Mouse (Mus musculus) lung, postnatal 25 days (tissue): ENCODE measurements around the gene Ugt1a6a.
"Not testable (repeated sequence)": the region's sequence is repeated elsewhere in the genome, so short reads cannot be mapped to it uniquely, and the experiment has no call there.

Experiments used
- DNase-seq: peaks from one replicate; pipeline ENCODE4 v3.0.0; 2022; ENCODE audit warnings: low spot score

Gene Ugt1a6a

DNA sequence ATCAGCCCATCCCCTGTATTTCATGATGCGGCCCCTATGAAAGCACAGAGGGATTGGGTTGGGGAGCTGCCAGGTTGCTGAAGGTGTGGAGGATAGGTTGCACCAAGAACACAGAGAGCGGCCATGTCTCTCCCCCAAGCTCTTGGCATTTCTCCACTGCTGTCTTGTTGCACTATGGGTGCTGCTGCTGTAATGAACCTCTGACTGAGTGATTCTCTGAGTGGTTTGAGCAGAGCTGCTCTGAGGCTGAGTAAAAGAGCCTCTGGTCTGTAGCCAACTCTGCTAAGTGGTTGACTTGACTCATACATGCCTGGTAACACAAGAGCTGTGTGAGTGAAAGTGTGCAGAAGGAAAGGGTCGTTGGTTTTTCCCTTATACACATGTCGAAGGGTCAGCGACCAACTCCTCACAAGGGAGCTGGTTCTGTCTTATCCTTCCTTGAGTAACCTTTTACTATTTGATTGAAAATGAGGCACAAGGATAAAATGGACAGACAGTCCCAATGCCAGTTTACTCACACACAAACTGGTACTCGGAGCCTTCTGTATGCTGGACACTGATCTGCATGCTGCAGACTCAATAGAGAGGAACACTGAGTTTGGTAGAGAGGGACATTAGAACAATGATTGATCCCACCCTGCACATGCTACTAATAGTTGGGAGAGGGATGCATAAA, 758 bp downstream of the Ugt1a6a start:
- peak; percentile 41 for DNase-seq

- DNase-seq, result no peak
Observed at GRCm38 (mm10) chr1:88136646-88137045, 2.0 kb downstream of the Ugt1a6a start.

DNA sequence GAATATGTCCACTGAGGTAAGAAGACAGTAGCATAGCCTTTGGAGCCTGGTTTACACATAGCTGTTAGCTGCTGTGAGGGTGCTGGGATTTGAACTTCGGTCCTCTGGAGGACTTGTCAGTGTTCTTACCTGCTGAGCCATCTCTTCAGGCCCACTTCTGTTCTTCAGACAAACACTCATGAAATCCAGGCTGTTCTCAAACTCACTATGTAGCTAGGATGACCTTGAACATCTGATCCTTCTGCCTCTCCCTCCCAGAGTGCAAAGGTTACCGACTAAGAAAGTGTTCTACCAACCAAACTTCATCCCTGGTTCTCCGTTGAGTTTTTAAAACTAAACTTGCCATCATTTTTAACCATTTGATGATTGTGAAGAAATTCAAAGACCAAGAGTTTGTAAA, 2.7 kb downstream of the Ugt1a6a start:
- DNase-seq, result no peak

- no peak for DNase-seq
Observed at GRCm38 (mm10) chr1:88138145-88138544, 3.5 kb downstream of the Ugt1a6a start.

GRCm38 (mm10) chr1:88140492-88140891, 5.9 kb downstream of the Ugt1a6a start:
- DNase-seq, result peak; percentile 33

- peak; percentile 34 for DNase-seq
Observed at GRCm38 (mm10) chr1:88143966-88144675, 9.5 kb downstream of the Ugt1a6a start.

- DNase-seq, result peak; percentile 31
Observed at GRCm38 (mm10) chr1:88145278-88145677, 10.7 kb downstream of the Ugt1a6a start.

DNA sequence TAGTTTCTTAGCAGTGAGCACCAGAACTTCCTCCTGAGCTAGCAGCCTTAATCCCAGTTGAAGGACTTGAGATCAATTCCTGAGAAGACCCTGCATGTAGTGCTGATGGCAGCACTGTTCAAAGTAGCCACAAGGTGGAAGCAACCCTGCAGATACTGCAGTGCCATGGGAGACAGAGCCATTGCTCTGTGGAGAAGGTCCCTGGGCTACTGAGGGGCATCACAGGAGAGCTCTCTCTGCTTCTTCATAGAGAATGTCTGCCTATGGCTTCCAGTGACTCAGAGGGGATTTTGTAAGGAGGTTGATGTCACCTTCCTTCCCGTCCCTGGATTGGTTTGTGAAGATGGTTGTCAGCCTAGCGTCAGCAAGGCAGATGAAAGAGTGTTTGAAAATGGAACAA, 15.5 kb downstream of the Ugt1a6a start:
- DNase-seq, result not testable (repeated sequence)

DNA sequence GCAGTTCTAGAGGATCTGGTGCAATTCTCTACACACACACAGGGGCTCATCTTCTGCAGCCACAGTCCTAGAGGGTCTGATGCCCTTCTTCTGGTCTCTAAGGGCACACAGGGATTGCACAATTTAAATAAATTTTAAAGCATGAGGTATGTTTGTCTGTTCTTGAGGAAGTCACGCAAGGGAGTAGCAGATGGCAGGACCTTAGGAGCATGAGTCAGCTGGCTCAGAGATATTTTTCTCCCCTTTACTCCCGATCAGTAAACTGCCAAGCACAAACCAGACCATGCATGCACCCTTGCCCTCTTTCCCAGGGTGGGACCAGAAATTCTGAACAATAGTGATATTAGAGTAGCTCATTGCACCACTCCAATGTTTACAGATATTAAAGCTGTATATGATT, 23.8 kb downstream of the Ugt1a6a start:
- no peak for DNase-seq

GRCm38 (mm10) chr1:88165711-88166110, 31.1 kb downstream of the Ugt1a6a start, which contains the start of gene Ugt1a5:
Gene Ugt1a5 (plus strand): TSS chr1:88166012.
- no peak for DNase-seq

DNA sequence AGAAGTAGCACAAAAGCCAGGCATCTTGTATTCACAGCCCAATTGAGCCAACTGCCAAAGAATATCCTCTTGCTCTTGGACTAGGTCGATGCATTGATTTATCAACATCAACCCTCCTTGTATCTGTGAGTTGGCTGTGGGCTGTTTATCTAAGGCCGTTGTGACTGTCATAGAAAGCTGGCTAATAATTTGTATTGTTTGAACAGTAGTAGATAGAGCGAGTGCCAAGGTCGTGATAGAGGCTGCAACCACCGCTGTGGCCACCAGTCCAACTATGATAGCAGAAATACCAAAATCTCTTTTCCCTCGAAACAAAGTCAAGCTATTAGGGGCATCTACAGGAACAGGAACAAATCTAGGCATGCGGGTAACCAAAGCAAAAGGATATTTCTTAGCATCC, 37.6 kb downstream of the Ugt1a6a start:
- DNase-seq, result not testable (repeated sequence)

DNA sequence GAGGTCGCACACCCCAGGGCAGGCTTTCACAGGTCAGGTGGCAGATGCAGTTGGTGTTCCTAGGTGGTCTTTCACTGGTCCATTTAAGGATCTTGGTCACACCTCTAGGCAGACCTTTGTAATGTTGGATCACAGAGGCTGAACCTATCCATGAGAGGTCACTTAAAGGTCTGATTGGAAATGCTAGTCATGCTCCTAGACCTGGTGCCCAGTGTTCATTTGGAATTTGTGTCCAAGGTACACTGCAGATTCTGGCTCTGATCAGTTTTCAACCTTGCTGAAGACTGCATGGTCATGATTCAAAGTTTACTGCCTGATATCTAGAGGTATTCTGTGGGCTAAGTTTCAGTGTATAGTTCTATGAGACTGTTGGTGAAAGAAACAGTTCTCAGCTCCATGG, 45.0 kb downstream of the Ugt1a6a start:
- no peak for DNase-seq

DNA sequence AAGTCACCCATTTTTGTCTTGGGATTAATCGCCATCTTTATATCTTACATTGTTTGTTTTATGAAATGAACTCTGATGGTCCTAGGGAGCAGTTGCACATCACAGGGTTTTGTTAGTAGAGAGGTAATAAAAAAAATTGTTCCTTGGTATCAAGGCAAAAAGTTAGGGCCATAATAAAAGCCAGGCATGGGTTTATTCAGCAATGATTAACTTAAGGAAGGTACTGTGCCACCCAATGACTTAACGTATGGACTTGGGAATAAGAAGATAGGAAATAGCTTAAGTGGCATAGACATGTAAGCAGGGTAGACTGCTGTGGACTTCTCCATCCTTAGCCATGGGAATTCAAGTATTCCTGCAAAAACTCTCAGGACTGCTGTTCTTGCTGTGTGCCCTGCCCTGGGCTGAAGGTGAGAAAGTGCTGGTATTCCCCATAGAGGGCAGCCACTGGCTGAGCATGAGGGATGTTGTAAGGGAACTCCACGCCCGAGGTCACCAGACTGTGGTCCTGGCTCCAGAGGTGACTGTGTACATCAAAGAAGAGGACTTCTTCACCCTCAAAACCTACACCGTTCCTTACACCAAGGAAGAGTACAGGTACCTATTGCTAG, 51.8 kb downstream of the Ugt1a6a start:
- no peak for DNase-seq

GRCm38 (mm10) chr1:88192136-88192535, 57.5 kb downstream of the Ugt1a6a start:
- no peak for DNase-seq

GRCm38 (mm10) chr1:88195687-88196086, 61.1 kb downstream of the Ugt1a6a start:
- DNase-seq, result no peak

- no peak for DNase-seq
Observed at GRCm38 (mm10) chr1:88197443-88197842, 62.8 kb downstream of the Ugt1a6a start.

DNA sequence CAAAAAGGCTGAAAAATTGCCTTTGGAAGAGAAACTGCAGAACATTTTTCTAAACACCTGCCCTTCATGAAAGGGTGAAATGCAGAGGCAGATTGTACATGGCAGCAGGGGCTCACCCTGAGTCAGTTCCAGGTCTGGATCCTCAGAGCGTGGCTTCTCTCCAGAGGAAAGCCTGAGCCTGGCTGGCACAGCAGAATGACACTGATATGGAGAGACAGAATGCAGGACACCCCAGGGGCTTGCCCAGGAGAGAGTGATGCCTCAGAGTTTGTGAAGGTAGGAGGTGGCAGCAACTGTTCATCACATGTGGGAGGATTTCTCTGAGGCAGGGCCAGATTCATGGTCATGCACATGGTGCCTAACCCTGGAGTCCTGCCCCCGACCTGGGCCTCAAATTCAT, 65.4 kb downstream of the Ugt1a6a start:
- DNase-seq, result no peak

GRCm38 (mm10) chr1:88200456-88200855, 65.8 kb downstream of the Ugt1a6a start, which contains the start of gene Ugt1a2:
Gene Ugt1a2 (plus strand): TSS chr1:88200601.
- DNase-seq, result no peak

- peak; percentile 77 for DNase-seq
Observed at GRCm38 (mm10) chr1:88205294-88205922, 70.8 kb downstream of the Ugt1a6a start, which contains the start of gene Dnajb3. Gene Dnajb3 (minus strand): TSS chr1:88205782.

DNA sequence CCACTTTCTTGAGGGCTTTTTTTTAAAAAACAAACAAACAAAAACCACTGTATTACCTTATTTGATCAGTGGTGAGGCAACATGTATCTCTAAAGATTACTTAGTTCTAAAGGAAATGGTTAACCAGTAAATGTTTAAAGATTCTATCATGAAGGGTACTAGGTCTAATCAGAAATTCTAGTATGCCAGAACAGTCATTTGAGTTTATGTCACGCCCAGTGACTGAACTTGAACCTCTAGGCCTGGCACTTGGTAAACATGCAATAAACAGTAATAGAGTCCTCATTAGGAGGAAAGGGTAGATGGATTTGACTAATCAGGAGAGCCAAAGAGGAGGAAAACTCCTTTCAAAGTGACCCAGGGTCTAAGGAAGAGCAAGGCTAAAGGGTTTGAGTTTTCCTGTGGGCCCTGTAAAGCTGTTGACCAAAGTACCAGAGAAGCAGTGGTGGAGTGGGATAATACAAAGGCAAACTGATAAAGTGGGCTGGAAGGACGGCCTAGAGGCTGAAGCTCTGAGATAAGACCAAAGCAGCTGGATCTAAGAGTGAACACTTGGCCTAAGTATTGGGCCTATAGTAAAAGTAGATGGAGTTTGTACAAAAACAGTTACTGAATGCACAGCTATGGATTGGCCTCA, 72.4 kb downstream of the Ugt1a6a start:
- DNase-seq, result no peak

DNA sequence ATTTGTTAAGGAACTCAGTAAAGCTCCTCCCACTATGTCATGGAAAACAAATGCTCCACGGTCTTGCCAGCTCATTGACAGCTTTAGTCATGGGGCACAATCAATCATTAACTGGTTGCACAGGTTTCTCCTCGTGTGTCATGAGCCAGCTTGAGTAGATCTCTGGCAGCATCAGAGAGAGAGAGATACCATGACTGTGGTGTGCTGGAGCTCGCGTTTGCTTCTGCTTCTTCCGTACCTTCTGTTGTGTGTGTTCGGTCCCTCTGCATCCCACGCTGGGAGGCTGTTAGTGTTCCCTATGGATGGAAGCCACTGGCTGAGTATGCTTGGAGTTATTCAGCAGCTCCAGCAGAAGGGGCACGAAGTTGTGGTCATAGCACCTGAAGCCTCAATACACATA, 77.2 kb downstream of the Ugt1a6a start, which contains the start of gene Ugt1a1:
Gene Ugt1a1, plus strand, starts transcription at position 148 of the 400 bp plus-strand sequence.
- DNase-seq, result peak; percentile 2
